Mouse (Mus musculus) heart, embryonic 15.5 days (tissue): ENCODE data around the gene Stpg4. TPM values are rescaled to one million over a fixed set of nuclear protein-coding genes. Genes with fewer than 3 reads are reported as not detected.

Experiments used
- ATAC-seq: fragments of 200-750 bp; cut with Nextera tagmentation; replicated peaks from 2 replicates; pipeline ENCODE4 v1.8.0; 2017; ENCODE audit warnings: low read depth, moderate TSS enrichment; ENCODE audit not compliant: insufficient number of reproducible peaks, insufficient read depth, low FRiP score
- H3K27ac ChIP-seq: fragments of 300-500 bp; sonication (generic); 2 replicates; pipeline ENCODE4 v1.5.1; 2015; ENCODE audit warnings: mild to moderate bottlenecking, inconsistent platforms
- H3K27me3 ChIP-seq: fragments of 300-500 bp; sonication (generic); 2 replicates; pipeline ENCODE4 v1.6.1; 2015; ENCODE audit warnings: inconsistent platforms
- H3K36me3 ChIP-seq: fragments of 300-500 bp; sonication (generic); 2 replicates; pipeline ENCODE4 v1.6.1; 2015; ENCODE audit warnings: mild to moderate bottlenecking, inconsistent platforms
- H3K4me1 ChIP-seq: fragments of 300-500 bp; sonication (generic); replicated peaks from 2 replicates; pipeline ENCODE4 v1.6.1; 2015; ENCODE audit warnings: inconsistent platforms
- H3K4me2 ChIP-seq: fragments of 300-500 bp; sonication (generic); 2 replicates; pipeline ENCODE4 v1.6.1; 2015; ENCODE audit warnings: inconsistent platforms, mild to moderate bottlenecking, moderate library complexity
- H3K4me3 ChIP-seq: fragments of 300-500 bp; sonication (generic); 2 replicates; pipeline ENCODE4 v1.5.1; 2015; ENCODE audit warnings: mild to moderate bottlenecking, inconsistent platforms
- H3K9ac ChIP-seq: fragments of 300-500 bp; sonication (generic); 2 replicates; pipeline ENCODE4 v1.6.1; 2015; ENCODE audit warnings: mild to moderate bottlenecking, inconsistent platforms
- H3K9me3 ChIP-seq: fragments of 300-500 bp; sonication (generic); replicated peaks from 2 replicates; pipeline ENCODE4 v1.6.1; 2016; ENCODE audit warnings: inconsistent platforms
- WGBS: fragments of 180-500 bp; shearing (Covaris S2); methylation state at CpG from one replicate; pipeline ENCODE4 v1.1.7; 2015; ENCODE audit warnings: mixed read lengths; 5-methylcytosine and 5-hydroxymethylcytosine counted together
- polyA plus RNA-seq: library from polyadenylated mRNA; unstranded; fragments of >200 nt; fragmentation: Nextera tagmentation; extraction: Ambion mirVana; gene quantifications from 2 replicates; pipeline ENCODE4 v1.2.1, GENCODE M21; 2015

Gene Stpg4
- polyA plus RNA-seq, 1 experiment from 2014 or later, result not detected

GRCm38 (mm10) chr17:87460669-87461498 lies 33.3 kb upstream of the Stpg4 start:
- Histone ChIP-seq H3K36me3 (no peaks in the 10 kb centered on the region), H3K27ac (peak overlapping the region; percentile 86), H3K4me1 (peaks cover 33% of the 10 kb centered on the region), H3K27me3 (no peaks in the 10 kb centered on the region), H3K4me2 (peak overlapping the region; percentile 59), H3K9me3 (no peaks in the 10 kb centered on the region), H3K4me3 (peak overlapping the region; percentile 26), H3K9ac (peak overlapping the region; percentile 41)
- WGBS, result 45% methylated on average over 17 of the region's 17 CpGs
- no peak for ATAC-seq

- WGBS, result 9% methylated on average over 14 of the region's 14 CpGs
- H3K27me3 ChIP-seq, result no peaks in the 10 kb centered on the region
- ATAC-seq, result peak; percentile 42; the same call in 1 of the 2 replicates
- peaks cover 33% of the 10 kb centered on the region for H3K4me1 ChIP-seq
- H3K9ac ChIP-seq, result peak overlapping the region; percentile 41
- no peaks in the 10 kb centered on the region for H3K36me3 ChIP-seq
- H3K9me3 ChIP-seq, result no peaks in the 10 kb centered on the region
- H3K4me3 ChIP-seq, result peak overlapping the region; percentile 26
- H3K4me2 ChIP-seq, result peak overlapping the region; percentile 59
- H3K27ac ChIP-seq, result peak overlapping the region; percentile 86
Measured at GRCm38 (mm10) chr17:87459750-87460668, 32.5 kb upstream of the Stpg4 start.

DNA sequence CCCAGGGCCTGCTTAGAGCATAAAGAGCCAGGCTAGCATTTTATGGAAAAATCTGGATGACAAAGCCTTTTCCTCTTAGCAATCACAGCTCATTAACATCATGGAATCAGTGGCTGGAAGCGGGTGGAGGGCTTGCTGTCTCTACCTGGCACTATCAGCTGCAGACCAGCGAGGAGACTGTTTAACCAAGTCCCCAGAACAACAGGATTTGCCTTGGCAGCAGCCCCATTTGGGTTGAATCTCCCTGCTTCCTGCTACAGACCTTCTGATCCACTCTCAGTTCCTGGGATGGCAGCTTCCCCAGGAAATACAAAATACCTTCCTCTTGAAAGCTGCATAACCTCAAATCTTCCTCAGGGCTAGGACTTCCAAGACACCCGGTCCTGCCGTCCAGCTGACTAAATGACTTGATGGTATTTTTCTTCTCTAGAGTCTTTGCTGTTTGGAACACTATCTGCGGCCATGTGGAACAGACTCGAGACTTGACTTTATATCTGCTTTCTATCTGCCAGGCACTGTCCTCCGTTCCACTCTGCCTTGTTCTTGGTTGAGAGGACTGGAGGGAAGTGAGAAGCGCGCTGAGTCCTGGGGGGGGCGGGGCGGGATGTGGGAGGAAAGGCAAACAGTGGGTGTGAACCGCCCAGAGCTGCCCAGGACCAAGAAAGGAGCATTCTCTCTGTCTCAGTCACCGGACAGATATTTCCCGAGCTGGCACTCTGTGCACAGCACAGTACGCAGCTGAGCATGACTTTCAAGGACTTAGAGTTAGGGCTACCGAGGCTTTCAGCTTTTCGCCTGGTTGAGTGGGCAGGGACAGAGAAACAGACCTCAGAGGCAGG lies 31.6 kb upstream of the Stpg4 start:
- peak overlapping the region; percentile 59 for H3K4me2 ChIP-seq
- H3K27ac ChIP-seq, result peak overlapping the region; percentile 86
- peaks cover 33% of the 10 kb centered on the region for H3K4me1 ChIP-seq
- no peaks in the 10 kb centered on the region for H3K36me3 ChIP-seq
- peak overlapping the region; percentile 41 for H3K9ac ChIP-seq
- whole genome bisulfite sequencing, result 7% methylated on average over 15 of the region's 17 CpGs
- peak overlapping the region; percentile 26 for H3K4me3 ChIP-seq
- no peaks in the 10 kb centered on the region for H3K27me3 ChIP-seq
- no peaks in the 10 kb centered on the region for H3K9me3 ChIP-seq
- peak; percentile 66 for ATAC-seq

GRCm38 (mm10) chr17:87457961-87458360 lies 30.4 kb upstream of the Stpg4 start:
- H3K27ac ChIP-seq, result no peak overlapping the region
- 60% methylated on average over 7 of the region's 7 CpGs for WGBS
- H3K27me3 ChIP-seq, result no peaks in the 10 kb centered on the region
- no peaks in the 10 kb centered on the region for H3K36me3 ChIP-seq
- no peak overlapping the region for H3K4me3 ChIP-seq
- ATAC-seq, result no peak
- H3K9ac ChIP-seq, result no peak overlapping the region
- H3K4me1 ChIP-seq, result peaks cover 33% of the 10 kb centered on the region
- no peaks in the 10 kb centered on the region for H3K9me3 ChIP-seq
- no peak overlapping the region for H3K4me2 ChIP-seq

GRCm38 (mm10) chr17:87454121-87454520 lies 26.6 kb upstream of the Stpg4 start:
- H3K9ac ChIP-seq, result no peak overlapping the region
- H3K9me3 ChIP-seq, result no peaks in the 10 kb centered on the region
- no peaks in the 10 kb centered on the region for H3K36me3 ChIP-seq
- H3K4me2 ChIP-seq, result no peak overlapping the region
- no peak for ATAC-seq
- no peak overlapping the region for H3K27ac ChIP-seq
- H3K4me1 ChIP-seq, result peaks cover 13% of the 10 kb centered on the region
- no peak overlapping the region for H3K4me3 ChIP-seq
- H3K27me3 ChIP-seq, result no peaks in the 10 kb centered on the region
- WGBS, result 92% methylated on average over 3 of the region's 3 CpGs

- WGBS, result 71% methylated on average over 7 of the region's 7 CpGs
- Histone ChIP-seq H3K4me1 (peaks cover 7% of the 10 kb centered on the region), H3K9ac (no peak overlapping the region), H3K9me3 (no peaks in the 10 kb centered on the region), H3K27me3 (no peaks in the 10 kb centered on the region), H3K27ac (no peak overlapping the region), H3K4me2 (no peak overlapping the region), H3K4me3 (no peak overlapping the region), H3K36me3 (no peaks in the 10 kb centered on the region)
- ATAC-seq, result no peak
Measured at GRCm38 (mm10) chr17:87453336-87453735, 25.8 kb upstream of the Stpg4 start.

DNA sequence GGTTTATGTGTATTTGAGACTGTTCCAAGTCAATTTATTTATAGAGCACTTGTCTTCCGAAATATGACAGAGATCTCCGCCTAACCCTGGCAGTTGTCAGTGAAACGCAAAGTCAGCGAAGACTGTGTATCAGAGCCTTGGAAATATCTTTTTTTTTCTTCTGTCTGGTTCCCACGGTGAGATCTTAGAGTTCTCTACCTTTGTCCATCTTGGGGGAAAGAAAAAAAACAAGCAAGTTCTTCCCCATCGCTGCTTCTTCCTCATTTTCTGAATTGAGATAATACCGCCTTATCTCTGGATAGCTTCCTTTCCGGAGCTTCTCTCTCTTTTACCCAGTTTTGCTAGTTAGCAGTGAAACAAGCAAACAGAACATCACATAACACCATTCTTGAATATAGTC lies 21.3 kb upstream of the Stpg4 start:
- no peak overlapping the region for H3K4me3 ChIP-seq
- ATAC-seq, result no peak
- H3K9ac ChIP-seq, result no peak overlapping the region
- peaks cover 12% of the 10 kb centered on the region for H3K4me1 ChIP-seq
- H3K9me3 ChIP-seq, result no peaks in the 10 kb centered on the region
- WGBS, result 48% methylated on average over 8 of the region's 8 CpGs
- H3K27me3 ChIP-seq, result no peaks in the 10 kb centered on the region
- no peak overlapping the region for H3K27ac ChIP-seq
- H3K4me2 ChIP-seq, result no peak overlapping the region
- no peaks in the 10 kb centered on the region; the same call in 1 of the 2 replicates for H3K36me3 ChIP-seq

DNA sequence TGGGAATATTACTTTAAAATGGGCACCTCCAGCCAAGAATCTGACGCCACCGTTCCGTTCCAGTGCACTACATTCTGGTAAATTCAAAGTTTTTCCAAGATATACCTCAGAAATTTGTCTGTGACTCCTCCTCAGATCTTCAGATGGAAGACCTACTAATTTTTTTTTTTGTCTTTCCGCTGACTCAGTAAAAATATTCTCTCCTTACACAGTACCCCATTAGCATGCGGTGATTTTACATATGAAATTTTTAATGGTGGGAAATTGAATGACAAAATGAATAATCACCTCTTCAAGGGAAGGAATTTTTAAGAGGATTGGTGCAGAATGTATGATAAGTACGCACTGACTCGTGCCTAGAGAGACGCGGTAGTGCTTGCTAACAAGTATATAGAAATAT lies 20.8 kb upstream of the Stpg4 start:
- H3K9me3 ChIP-seq, result no peaks in the 10 kb centered on the region
- no peak overlapping the region for H3K9ac ChIP-seq
- H3K4me2 ChIP-seq, result no peak overlapping the region
- WGBS, result 87% methylated on average over 9 of the region's 9 CpGs
- no peak for ATAC-seq
- H3K4me1 ChIP-seq, result peaks cover 16% of the 10 kb centered on the region
- H3K27ac ChIP-seq, result no peak overlapping the region
- no peaks in the 10 kb centered on the region; the same call in 1 of the 2 replicates for H3K36me3 ChIP-seq
- H3K4me3 ChIP-seq, result no peak overlapping the region
- no peaks in the 10 kb centered on the region for H3K27me3 ChIP-seq

GRCm38 (mm10) chr17:87447612-87448200 lies 20.2 kb upstream of the Stpg4 start:
- no peaks in the 10 kb centered on the region for H3K9me3 ChIP-seq
- no peaks in the 10 kb centered on the region; the same call in 1 of the 2 replicates for H3K36me3 ChIP-seq
- no peak for ATAC-seq
- peak overlapping the region; percentile 99 for H3K9ac ChIP-seq
- H3K4me2 ChIP-seq, result peak overlapping the region; percentile 71
- H3K27ac ChIP-seq, result peak overlapping the region; percentile 98
- peaks cover 22% of the 10 kb centered on the region for H3K4me1 ChIP-seq
- H3K4me3 ChIP-seq, result peak overlapping the region; percentile 82
- no peaks in the 10 kb centered on the region for H3K27me3 ChIP-seq
- 52% methylated on average over 12 of the region's 12 CpGs for WGBS

- Histone ChIP-seq H3K4me2 (peak within 1 kb of the TSS; percentile 71), H3K27me3 (no peaks in the 10 kb centered on the region), H3K9ac (peak within 1 kb of the TSS; percentile 99), H3K36me3 (peaks cover 3% of the 10 kb centered on the region; the same call in 1 of the 2 replicates), H3K9me3 (no peaks in the 10 kb centered on the region), H3K27ac (peak within 1 kb of the TSS; percentile 98), H3K4me1 (peaks cover 25% of the 10 kb centered on the region), H3K4me3 (peak within 1 kb of the TSS; percentile 82)
- WGBS, result under 1% methylated on average over 69 of the region's 69 CpGs
- peak; percentile 88 for ATAC-seq
Measured at GRCm38 (mm10) chr17:87446767-87447611, 19.4 kb upstream of the Stpg4 start, which contains the start of gene Calm2. TSS of gene Calm2 (minus strand) at chr17:87446935.
